Mouse (Mus musculus) C2C12 (cell line): ENCODE measurements around the gene Rnf145.

Source experiments
- CEBPB ChIP-seq: IDR thresholded peaks from one replicate; pipeline ENCODE4 v1.6.1; 2011; ENCODE audit warnings: low read depth, mild to moderate bottlenecking, control low read depth, moderate library complexity
- CTCF ChIP-seq: IDR thresholded peaks from one replicate; pipeline ENCODE4 v1.5.1; 2011; ENCODE audit not compliant: control insufficient read depth, insufficient read depth, insufficient read length
- MYOD1 ChIP-seq: IDR thresholded peaks from one replicate; pipeline ENCODE4 v1.6.1; 2011; ENCODE audit warnings: low read depth; ENCODE audit not compliant: control insufficient read depth, insufficient read length
- MYOG ChIP-seq: IDR thresholded peaks from one replicate; pipeline ENCODE4 v1.6.1; 2011; ENCODE audit not compliant: control insufficient read depth, insufficient read length; ENCODE audit errors: extremely low read depth

GRCm38 (mm10) chr11:44538101-44538500 is 19.3 kb downstream of the Rnf145 start:
- no peak for TF ChIP-seq CTCF
- no peak for TF ChIP-seq CEBPB
- no peak for TF ChIP-seq MYOD1
- TF ChIP-seq MYOG = no peak
